Mouse (Mus musculus) T-helper 1 cell (primary cell): ENCODE results near the gene Crtc2.

ENCODE experiments used
- in situ Hi-C: fragments of 300-600 bp; cut with MboI, MseI; formaldehyde crosslinking; loops from one replicate; pipeline ENCODE4 v1.15.1; 2025; ENCODE audit warnings: high pct_unique_total_duplicates

The Crtc2 gene

DNA sequence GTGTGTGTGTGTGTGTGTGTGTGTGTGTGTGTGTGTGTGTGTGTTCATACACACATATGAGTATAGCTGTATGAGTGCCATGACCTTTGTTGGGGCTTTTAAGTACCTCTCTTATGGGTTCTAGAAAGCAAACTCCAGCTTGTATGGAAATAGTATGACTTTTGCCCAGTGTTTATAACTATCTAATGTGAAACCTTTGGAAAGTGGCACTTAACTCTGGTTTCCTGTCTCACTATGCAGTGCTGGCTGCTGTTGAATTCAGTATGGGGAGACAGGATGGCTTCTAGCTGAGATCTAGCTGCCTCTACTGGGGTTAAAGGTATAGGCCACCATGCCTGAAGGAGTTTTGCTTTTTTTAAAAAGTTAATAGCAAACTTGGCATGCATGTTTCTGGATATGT lies 55.6 kb downstream of the Crtc2 start:
- in situ Hi-C loops, result no loop called here

DNA sequence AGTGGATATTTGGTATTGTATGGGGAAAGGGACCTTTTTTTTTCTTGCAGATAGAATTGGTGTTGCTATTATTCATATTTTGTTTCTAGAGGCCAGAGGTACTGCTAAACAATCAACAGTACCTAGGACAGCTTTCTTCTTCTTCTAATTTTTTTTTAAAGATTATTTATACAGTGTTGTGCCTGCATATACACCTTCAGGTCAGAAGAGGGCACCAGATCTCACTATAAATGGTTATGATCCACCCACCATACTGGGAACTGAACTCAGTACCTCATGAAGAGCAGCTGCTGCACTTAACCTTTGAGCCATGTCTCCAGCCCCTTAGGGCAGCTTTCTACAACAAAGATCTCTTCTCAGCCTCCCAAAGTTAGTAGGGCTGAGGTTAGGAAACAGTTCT lies 59.4 kb downstream of the Crtc2 start:
- in situ Hi-C loops, result no loop called here
